Mouse (Mus musculus): Measurements from ENCODE around the gene Ccdc136. TPM values are rescaled to one million over a fixed set of nuclear protein-coding genes. Genes with fewer than 3 reads are reported as not detected.

Gene Ccdc136
- total and polyA plus RNA-seq, 3 experiments, result 0.22 TPM; not detected in 2

DNA sequence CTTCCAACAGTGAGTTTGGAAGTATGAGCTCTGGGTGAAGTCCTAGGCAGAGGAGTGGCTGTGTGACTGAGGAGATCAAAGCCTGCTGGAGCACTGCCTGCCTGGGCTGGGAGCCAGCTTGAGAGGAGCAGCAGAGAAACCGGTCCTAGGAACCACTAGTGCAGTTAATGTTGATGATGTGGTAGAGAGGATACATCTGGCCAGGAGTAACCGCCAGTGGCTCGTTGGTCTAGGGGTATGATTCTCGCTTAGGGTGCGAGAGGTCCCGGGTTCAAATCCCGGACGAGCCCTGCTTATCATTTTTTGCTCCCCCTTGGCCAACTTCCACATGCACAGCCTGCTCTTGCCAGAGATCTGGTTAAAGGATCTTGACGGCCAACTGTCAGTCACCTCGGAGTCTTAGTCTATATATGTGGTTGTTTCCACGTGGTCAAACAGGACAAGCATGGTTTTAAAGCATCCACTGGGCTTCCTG, 7.5 kb upstream of the Ccdc136 start (continued):
- TF ChIP-seq MYB (IDR thresholded peaks at IDR 0.05; ENCODE audit: low read depth, low read length), result no peak
- TF ChIP-seq EP300 (IDR thresholded peaks at IDR 0.05; ENCODE audit: low read depth in 1 of 2, low read length in 2 of 2), result 0 out of 4 replicates have a peak, but pooled peaks of 1 of the 2 experiments have one; percentile 7
- TF ChIP-seq BHLHE40 (IDR thresholded peaks at IDR 0.05; ENCODE audit: borderline replicate concordance, low read depth, low read length), result no peak
- no peak for TF ChIP-seq ZC3H11A (IDR thresholded peaks at IDR 0.05; ENCODE audit: low read depth, low read length)
- TF ChIP-seq CTCF (IDR thresholded peaks at IDR 0.05 in 2 of 3, conservative IDR thresholded peaks at IDR 0.05 in 1 of 3; ENCODE audit: control insufficient read depth in 1 of 3, insufficient read depth in 1 of 3, low read depth in 2 of 3, low read length in 3 of 3, poor library complexity in 1 of 3, severe bottlenecking in 1 of 3), result no peak
- no peak for TF ChIP-seq UBTF (IDR thresholded peaks at IDR 0.05; ENCODE audit: borderline replicate concordance, insufficient read depth, low read depth, low read length)
- TF ChIP-seq KAT2A (conservative IDR thresholded peaks at IDR 0.05; ENCODE audit: low read depth, low read length), result no peak
- TF ChIP-seq POLR2A (IDR thresholded peaks at IDR 0.05; ENCODE audit: control insufficient read depth in 1 of 2, insufficient read depth in 1 of 2, low read depth in 1 of 2, low read length in 2 of 2, poor library complexity in 1 of 2), result no peak

DNA sequence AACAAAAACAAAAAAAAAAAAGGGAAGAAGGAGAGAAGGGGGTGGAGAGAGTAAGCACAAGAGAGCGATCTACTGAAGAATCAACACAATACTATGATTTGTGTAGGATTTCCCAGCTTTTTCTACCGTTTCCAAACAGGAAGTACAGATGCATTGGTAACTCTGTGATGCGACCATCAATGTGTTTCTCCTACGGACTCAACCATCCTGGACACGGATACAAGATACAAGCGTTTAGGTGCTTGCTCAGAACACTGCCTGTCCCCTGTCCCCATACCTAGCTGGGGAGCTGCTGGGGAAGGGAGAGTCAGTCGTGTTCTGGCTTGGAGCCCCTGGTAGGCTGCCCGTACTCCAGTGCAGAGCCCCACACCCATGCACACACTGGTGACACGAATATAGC, 6.7 kb upstream of the Ccdc136 start:
- Histone ChIP-seq H3K4me3 (ENCODE audit: control insufficient read depth in 1 of 2, insufficient read depth in 1 of 2, low read depth in 2 of 2, low read length in 2 of 2) (peak overlapping the region; percentile 38 to 74), H3K36me3 (ENCODE audit: control insufficient read depth in 1 of 2, insufficient read depth in 2 of 2, low read length in 2 of 2) (peaks cover 0 to 7% of the 10 kb centered on the region in 2 experiments; a peak in 2 of 4 replicates), H3K9me3 (replicated peaks; ENCODE audit: insufficient read depth, low read length) (no peaks in the 10 kb centered on the region), H3K79me2 (ENCODE audit: control insufficient read depth, insufficient read depth, low read length, poor library complexity) (no peaks in the 10 kb centered on the region; the same call in 1 of the 2 replicates), H3K9ac (ENCODE audit: control insufficient read depth, low read depth, low read length, poor library complexity, severe bottlenecking) (peak overlapping the region; percentile 56), H3K27me3 (ENCODE audit: control insufficient read depth in 1 of 2, insufficient read depth in 2 of 2, low read length in 2 of 2) (peaks cover under 1 to 2% of the 10 kb centered on the region in 2 experiments; a peak in 2 of 4 replicates), H3K27ac (ENCODE audit: control insufficient read depth, low read depth, low read length) (no peak overlapping the region), H3K4me1 (ENCODE audit: control insufficient read depth in 1 of 2, insufficient read depth in 2 of 2, low read length in 2 of 2) (peaks cover 0 to 7% of the 10 kb centered on the region in 2 experiments; a peak in 3 of 4 replicates)
- DNase-seq (ENCODE audit: low read depth, low spot score), result peak; percentile 62
- TF ChIP-seq HCFC1 (IDR thresholded peaks at IDR 0.05; ENCODE audit: low read depth, low read length), result no peak
- TF ChIP-seq RAD21 (IDR thresholded peaks at IDR 0.05; ENCODE audit: low read depth, low read length), result no peak
- no peak for TF ChIP-seq E2F4 (IDR thresholded peaks at IDR 0.05; ENCODE audit: borderline replicate concordance, low read depth, low read length)
- TF ChIP-seq CHD2 (IDR thresholded peaks at IDR 0.05; ENCODE audit: low read length), result no peak
- TF ChIP-seq USF2 (IDR thresholded peaks at IDR 0.05; ENCODE audit: borderline replicate concordance in 1 of 2, insufficient read depth in 1 of 2, low read depth in 1 of 2, low read length in 2 of 2), result no peak
- no peak for TF ChIP-seq RCOR1 (IDR thresholded peaks at IDR 0.05; ENCODE audit: low read depth, low read length)
- no peak for TF ChIP-seq ELF1 (IDR thresholded peaks at IDR 0.05; ENCODE audit: low read depth, low read length)
- TF ChIP-seq GATA1 (IDR thresholded peaks at IDR 0.05; ENCODE audit: low read depth, low read length), result no peak
- no peak for TF ChIP-seq USF1 (IDR thresholded peaks at IDR 0.05; ENCODE audit: low read depth, low read length)
- TF ChIP-seq SMC3 (IDR thresholded peaks at IDR 0.05; ENCODE audit: low read depth, low read length), result no peak
- no peak for TF ChIP-seq TCF12 (IDR thresholded peaks at IDR 0.05; ENCODE audit: low read depth, low read length)
- no peak for TF ChIP-seq POLR2A (IDR thresholded peaks at IDR 0.05; ENCODE audit: control insufficient read depth in 1 of 2, insufficient read depth in 1 of 2, low read depth in 1 of 2, low read length in 2 of 2, poor library complexity in 1 of 2)
- TF ChIP-seq ZNF384 (IDR thresholded peaks at IDR 0.05; ENCODE audit: low read depth, low read length), result peak; percentile 24; the same call in 1 of the 2 replicates
- TF ChIP-seq MYB (IDR thresholded peaks at IDR 0.05; ENCODE audit: low read depth, low read length), result no peak
- TF ChIP-seq TAL1 (IDR thresholded peaks at IDR 0.05; ENCODE audit: low read length), result no peak
- peak in 1 of 2 experiments; percentile 9; a peak in 1 of 4 replicates for TF ChIP-seq EP300 (IDR thresholded peaks at IDR 0.05; ENCODE audit: low read depth in 1 of 2, low read length in 2 of 2)
- no peak for TF ChIP-seq MAFK (IDR thresholded peaks at IDR 0.05; ENCODE audit: borderline replicate concordance, low read depth, low read length)
- no peak for TF ChIP-seq TBP (IDR thresholded peaks at IDR 0.05; ENCODE audit: low read depth, low read length)
- TF ChIP-seq POLR2AphosphoS2 (IDR thresholded peaks at IDR 0.05; ENCODE audit: low read length), result no peak
- TF ChIP-seq NRF1 (IDR thresholded peaks at IDR 0.05; ENCODE audit: insufficient read depth, low read depth, low read length, poor library complexity, severe bottlenecking), result no peak
- TF ChIP-seq MAX (IDR thresholded peaks at IDR 0.05; ENCODE audit: low read length), result no peak
- TF ChIP-seq GABPA (IDR thresholded peaks at IDR 0.05; ENCODE audit: low read depth, low read length), result no peak
- TF ChIP-seq MYC (IDR thresholded peaks at IDR 0.05; ENCODE audit: low read depth, low read length), result no peak
- TF ChIP-seq SIN3A (IDR thresholded peaks at IDR 0.05; ENCODE audit: low read length), result peak; percentile 42; the same call in 1 of the 2 replicates
